Mouse (Mus musculus): Measurements from ENCODE around the gene Fsip1.

DNA sequence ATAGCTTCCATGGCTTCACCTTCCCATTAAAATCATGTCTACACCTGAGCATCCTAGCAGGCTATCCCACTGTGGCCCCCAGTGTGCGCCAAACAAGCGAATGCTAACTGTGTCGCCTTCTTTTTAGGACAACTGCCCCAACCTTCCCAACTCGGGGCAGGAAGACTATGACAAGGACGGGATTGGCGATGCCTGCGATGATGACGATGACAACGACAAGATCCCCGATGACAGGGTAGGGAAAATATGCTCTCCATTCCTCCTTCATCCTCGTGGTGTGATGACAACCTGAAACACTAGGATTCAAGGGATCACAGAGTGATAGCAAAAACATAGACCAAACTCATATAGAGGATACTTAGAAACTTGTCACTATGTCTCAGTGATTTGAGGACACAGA, 136.7 kb downstream of the Fsip1 start:
- TF ChIP-seq CTCF (IDR thresholded peaks at IDR 0.05; ENCODE audit: low read depth), result no peak
- TF ChIP-seq EP300 (IDR thresholded peaks at IDR 0.05; ENCODE audit: low read depth), result no peak

Measured in liver, postnatal 0 days (tissue).